ENCODE assay signal across 17 mouse cellular contexts in genomic region chr13:26325066-26325465, GRCm38 (mm10).
"Had no signal": no experiment of that assay in that cellular context is flagged by ENCODE, and none has a peak within 500 bp of the region (broad histone marks: within the 10 kb centered on the region; RNA-seq: fewer than 3 reads in every experiment).

No protein-coding gene starts in this region.

- H3K36me3 ChIP-seq: limb, embryonic 15.5 days; liver, embryonic 12.5 days; midbrain, embryonic 10.5 days; midbrain, embryonic 13.5 days; midbrain, embryonic 15.5 days; neural tube, embryonic 13.5 days; neural tube, embryonic 15.5 days had no signal

- H3K4me3 ChIP-seq: limb, embryonic 15.5 days; liver, embryonic 12.5 days; midbrain, embryonic 10.5 days; midbrain, embryonic 13.5 days; midbrain, embryonic 15.5 days; myocyte; neural tube, embryonic 13.5 days; neural tube, embryonic 15.5 days had no signal

- H3K9me3 ChIP-seq: limb, embryonic 15.5 days; liver, embryonic 12.5 days; midbrain, embryonic 10.5 days; midbrain, embryonic 13.5 days; midbrain, embryonic 15.5 days; neural tube, embryonic 13.5 days; neural tube, embryonic 15.5 days had no signal

- H3K27me3 ChIP-seq: limb, embryonic 15.5 days; liver, embryonic 12.5 days; midbrain, embryonic 13.5 days; midbrain, embryonic 15.5 days; neural tube, embryonic 13.5 days; neural tube, embryonic 15.5 days had no signal

- H3K4me1 ChIP-seq: limb, embryonic 15.5 days; liver, embryonic 12.5 days; midbrain, embryonic 10.5 days; midbrain, embryonic 13.5 days; midbrain, embryonic 15.5 days; neural tube, embryonic 13.5 days; neural tube, embryonic 15.5 days had no signal

- H3K9ac ChIP-seq: limb, embryonic 15.5 days; liver, embryonic 12.5 days; liver, embryonic 14.5 days; midbrain, embryonic 13.5 days; midbrain, embryonic 15.5 days; neural tube, embryonic 13.5 days; neural tube, embryonic 15.5 days had no signal

- DNase-seq: retina, postnatal 1 day; right cerebral cortex, adult 18-20 months; right cerebral cortex, postnatal 25 days; right cerebral cortex, postnatal 4 days; spleen, adult 18-20 months; thymus, adult 18-20 months; thymus, postnatal 14 days; thymus, postnatal 36 days had no signal

- H3K4me2 ChIP-seq: limb, embryonic 15.5 days; liver, embryonic 12.5 days; midbrain, embryonic 13.5 days; midbrain, embryonic 15.5 days; neural tube, embryonic 13.5 days; neural tube, embryonic 15.5 days had no signal

- H3K27ac ChIP-seq: limb, embryonic 15.5 days; liver, embryonic 12.5 days; liver, embryonic 14.5 days; midbrain, embryonic 10.5 days; midbrain, embryonic 13.5 days; midbrain, embryonic 15.5 days; neural tube, embryonic 13.5 days; neural tube, embryonic 15.5 days had no signal

- ATAC-seq: liver, embryonic 12.5 days; midbrain, embryonic 13.5 days; midbrain, embryonic 15.5 days had no signal
